Mouse (Mus musculus) cerebellum, adult 2 months (tissue): ENCODE data around the gene Tax1bp1.

Source experiments
- CTCF ChIP-seq: fragments of 200-500 bp; IDR thresholded peaks from 2 replicates; pipeline ENCODE4 v1.5.1; 2011; ENCODE audit warnings: low read depth, mild to moderate bottlenecking, control low read depth, low read length, moderate library complexity, borderline replicate concordance; ENCODE audit not compliant: insufficient read depth
- POLR2A ChIP-seq: fragments of 200-500 bp; IDR thresholded peaks from 2 replicates; pipeline ENCODE4 v1.6.1; 2011; ENCODE audit warnings: low read length, control low read depth, borderline replicate concordance; ENCODE audit not compliant: insufficient read depth

- no peak for TF ChIP-seq CTCF
- TF ChIP-seq POLR2A: peak; percentile 91
Observed at GRCm38 (mm10) chr6:52713104-52713896, at the start of gene Tax1bp1.
